Comparison of ENCODE assay signal across 13 mouse cellular contexts in the genomic region with DNA sequence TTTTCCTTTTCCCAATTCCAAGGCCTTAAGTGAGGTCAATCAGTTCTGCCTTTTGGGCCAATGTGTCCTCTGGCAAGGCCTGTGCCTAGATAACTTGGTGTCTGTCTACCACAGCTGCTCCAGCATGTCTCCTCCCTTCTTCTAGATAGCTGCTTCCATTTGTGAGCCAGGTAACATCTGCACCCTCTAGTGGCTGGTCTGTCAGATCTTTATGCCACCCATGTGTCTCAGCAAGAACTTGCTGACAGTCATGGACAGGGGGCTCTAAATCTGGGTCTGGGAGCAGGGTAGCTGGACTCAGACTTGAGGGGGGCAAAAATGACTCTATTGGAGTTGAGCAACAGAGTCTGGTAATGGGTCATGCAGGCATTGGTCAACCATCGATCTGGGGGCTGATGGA.
A peak's percentile ranks its signal among the peaks of the same experiment; 100 is the strongest.
DNase-seq lines count a peak whose midpoint lies in the region; ATAC-seq and TF ChIP-seq lines count a peak whose summit lies in the region.
"Had no signal": no experiment of that assay in that cellular context is flagged by ENCODE, and none has a peak within 500 bp of the region (broad histone marks: within the 10 kb centered on the region; RNA-seq: fewer than 3 reads in every experiment).

No protein-coding gene starts in this region.

- 92% methylated on average over 1 of the region's 1 CpGs for WGBS in kidney, embryonic 15.5 days
- WGBS in midbrain, postnatal 0 days, result 81% methylated on average over 1 of the region's 1 CpGs
- 88% methylated on average over 1 of the region's 1 CpGs for WGBS in midbrain, embryonic 10.5 days
- WGBS in intestine, embryonic 15.5 days, result 97% methylated on average over 1 of the region's 1 CpGs

- no peaks in the 10 kb centered on the region for H3K4me1 ChIP-seq in kidney, embryonic 15.5 days
- no peaks in the 10 kb centered on the region for H3K4me1 ChIP-seq in midbrain, postnatal 0 days (ENCODE audit: insufficient read depth, low read length)
- no peaks in the 10 kb centered on the region for H3K4me1 ChIP-seq in midbrain, embryonic 10.5 days
- H3K4me1 ChIP-seq in intestine, embryonic 15.5 days (replicated peaks), result no peaks in the 10 kb centered on the region
- H3K4me1 ChIP-seq: neural tube, embryonic 13.5 days had no signal

- H3K27ac ChIP-seq in kidney, embryonic 15.5 days, result no peak overlapping the region
- no peak overlapping the region for H3K27ac ChIP-seq in midbrain, postnatal 0 days (ENCODE audit: low read depth, low read length)
- no peak overlapping the region for H3K27ac ChIP-seq in midbrain, embryonic 10.5 days (replicated peaks)
- H3K27ac ChIP-seq in intestine, embryonic 15.5 days, result no peak overlapping the region
- H3K27ac ChIP-seq: neural tube, embryonic 13.5 days had no signal

- ATAC-seq in kidney, embryonic 15.5 days (replicated peaks; ENCODE audit: low FRiP score), result no peak
- ATAC-seq in midbrain, postnatal 0 days (ENCODE audit: low FRiP score), result no peak
- no peak for ATAC-seq in intestine, embryonic 15.5 days
- ATAC-seq: inflammation-experienced regulatory T-cells, adult 6 months; Patski had no signal

- no peaks in the 10 kb centered on the region for H3K27me3 ChIP-seq in kidney, embryonic 15.5 days
- H3K27me3 ChIP-seq in midbrain, postnatal 0 days (ENCODE audit: insufficient read depth, low read length), result no peaks in the 10 kb centered on the region
- H3K27me3 ChIP-seq in midbrain, embryonic 10.5 days (ENCODE audit: low read depth, poor library complexity, severe bottlenecking), result no peaks in the 10 kb centered on the region
- H3K27me3 ChIP-seq in intestine, embryonic 15.5 days (replicated peaks), result no peaks in the 10 kb centered on the region
- H3K27me3 ChIP-seq: neural tube, embryonic 13.5 days had no signal

- no peak overlapping the region for H3K4me3 ChIP-seq in kidney, embryonic 15.5 days (replicated peaks)
- H3K4me3 ChIP-seq in midbrain, postnatal 0 days (ENCODE audit: low read depth, low read length), result no peak overlapping the region
- H3K4me3 ChIP-seq in midbrain, embryonic 10.5 days, result no peak overlapping the region
- H3K4me3 ChIP-seq in intestine, embryonic 15.5 days (replicated peaks), result no peak overlapping the region
- H3K4me3 ChIP-seq: erythroblast, embryonic 14.5 days; neural tube, embryonic 13.5 days had no signal

- TF ChIP-seq CTCF in midbrain, postnatal 0 days (IDR thresholded peaks at IDR 0.05), result 0 out of 2 replicates have a peak, but pooled peaks have one; percentile 19

- no peak overlapping the region for H3K4me2 ChIP-seq in kidney, embryonic 15.5 days
- H3K4me2 ChIP-seq in midbrain, postnatal 0 days (ENCODE audit: low read depth, low read length, poor library complexity, severe bottlenecking), result no peak overlapping the region
- no peak overlapping the region for H3K4me2 ChIP-seq in intestine, embryonic 15.5 days (replicated peaks)
- H3K4me2 ChIP-seq: neural tube, embryonic 13.5 days had no signal

- peak; percentile 2 for DNase-seq in adrenal gland, postnatal 10 days
- DNase-seq in adrenal gland, adult 2 months, result no peak
- peak; percentile 2 for DNase-seq in kidney, adult 18-20 months
- no peak for DNase-seq in midbrain, postnatal 0 days (ENCODE audit: low spot score)
- no peak for DNase-seq in midbrain, embryonic 10.5 days (ENCODE audit: low spot score)
- DNase-seq in skeletal muscle tissue, adult 2 months (ENCODE audit: low read depth, low spot score), result peak; percentile 16
- DNase-seq: midbrain, embryonic 14.5 days had no signal

- H3K9ac ChIP-seq in kidney, embryonic 15.5 days, result no peak overlapping the region
- H3K9ac ChIP-seq in midbrain, postnatal 0 days (replicated peaks; ENCODE audit: low read length, poor library complexity, severe bottlenecking), result no peak overlapping the region
- H3K9ac ChIP-seq in intestine, embryonic 15.5 days, result no peak overlapping the region
- H3K9ac ChIP-seq: neural tube, embryonic 13.5 days had no signal

- no peaks in the 10 kb centered on the region for H3K9me3 ChIP-seq in kidney, embryonic 15.5 days (replicated peaks)
- no peaks in the 10 kb centered on the region for H3K9me3 ChIP-seq in midbrain, postnatal 0 days (ENCODE audit: low read length)
- no peaks in the 10 kb centered on the region for H3K9me3 ChIP-seq in midbrain, embryonic 10.5 days (replicated peaks)
- no peaks in the 10 kb centered on the region for H3K9me3 ChIP-seq in intestine, embryonic 15.5 days
- H3K9me3 ChIP-seq: neural tube, embryonic 13.5 days had no signal

- no peaks in the 10 kb centered on the region for H3K36me3 ChIP-seq in kidney, embryonic 15.5 days
- no peaks in the 10 kb centered on the region for H3K36me3 ChIP-seq in midbrain, postnatal 0 days (ENCODE audit: insufficient read depth, low read length)
- H3K36me3 ChIP-seq in midbrain, embryonic 10.5 days, result no peaks in the 10 kb centered on the region
- H3K36me3 ChIP-seq in intestine, embryonic 15.5 days, result no peaks in the 10 kb centered on the region
- H3K36me3 ChIP-seq: neural tube, embryonic 13.5 days had no signal

Comparison
In these comparisons a context has a peak if more than half of its experiments do, and no peak if none do; other contexts are left out.
1. DNase-seq: peak in adrenal gland, postnatal 10 days (single experiment), kidney, adult 18-20 months (single experiment) and skeletal muscle tissue, adult 2 months (single experiment); none in adrenal gland, adult 2 months (single experiment), midbrain, postnatal 0 days (single experiment) and midbrain, embryonic 10.5 days (single experiment).